Mouse (Mus musculus) CH12.LX (cell line): ENCODE data around the gene Ube2e3.

Source experiments
- CHD1 ChIP-seq: IDR thresholded peaks from 2 replicates; pipeline ENCODE4 v1.6.1; 2012; ENCODE audit warnings: low read depth, low read length, improper control_type of control experiment, inconsistent platforms
- CTCF ChIP-seq, 2 experiments: IDR thresholded peaks in 1 of 2; conservative IDR thresholded peaks in 1 of 2; 2 replicates each; pipeline ENCODE4 v1.5.1; 2011 to 2012; ENCODE audit warnings: low read depth in 2 of 2, low read length in 2 of 2, improper control_type of control experiment in 1 of 2, inconsistent platforms in 1 of 2, mild to moderate bottlenecking in 1 of 2, moderate library complexity in 1 of 2
- E2F4 ChIP-seq: IDR thresholded peaks from 2 replicates; pipeline ENCODE4 v1.6.1; 2011; ENCODE audit warnings: low read depth, low read length, improper control_type of control experiment; ENCODE audit not compliant: insufficient replicate concordance
- EP300 ChIP-seq: IDR thresholded peaks from 2 replicates; pipeline ENCODE4 v1.6.1; 2011; ENCODE audit warnings: low read length, improper control_type of control experiment
- POLR2A ChIP-seq: IDR thresholded peaks from 2 replicates; pipeline ENCODE4 v1.6.1; 2011; ENCODE audit warnings: low read depth, mild to moderate bottlenecking, improper control_type of control experiment, low read length
- ZNF384 ChIP-seq: IDR thresholded peaks from 2 replicates; pipeline ENCODE4 v1.6.1; 2012; ENCODE audit warnings: low read depth, low read length, improper control_type of control experiment, inconsistent platforms

- TF ChIP-seq CTCF (conservative IDR thresholded peaks at IDR 0.05 in 1 of 2, IDR thresholded peaks at IDR 0.05 in 1 of 2; ENCODE audit: low read depth in 2 of 2, low read length in 2 of 2): peak; percentile 14 to 65; a peak in 2 of 4 replicates
- no peak for TF ChIP-seq POLR2A
- no peak for TF ChIP-seq EP300
- no peak for TF ChIP-seq CHD1
- no peak for TF ChIP-seq E2F4
- TF ChIP-seq ZNF384: no peak
Measured at GRCm38 (mm10) chr2:78914861-78915260, 46.9 kb downstream of the Ube2e3 start.
